Mouse (Mus musculus) c-Kit-negative CD71-positive TER-119-positive erythroid progenitor cells, embryonic 14.5 days (primary cell): ENCODE results near the gene Misp.

ENCODE experiments used
- DNase-seq: peaks from one replicate; pipeline ENCODE4 v3.0.0-alpha.2; 2013; ENCODE audit warnings: low read depth, low spot score

The Misp gene

GRCm38 (mm10) chr10:79822372-79822771 is 1.6 kb downstream of the Misp start:
- DNase-seq, result no peak

- DNase-seq, result no peak
These were observed 2.2 kb downstream of the Misp start for GRCm38 (mm10) chr10:79823011-79823410.

- no peak for DNase-seq
These were observed 3.6 kb downstream of the Misp start for GRCm38 (mm10) chr10:79824413-79824812.

- no peak for DNase-seq
These were observed 10.8 kb downstream of the Misp start for GRCm38 (mm10) chr10:79831583-79831982.

GRCm38 (mm10) chr10:79832026-79832785 is 11.4 kb downstream of the Misp start:
- no peak for DNase-seq

- no peak for DNase-seq
These were observed 12.0 kb downstream of the Misp start for GRCm38 (mm10) chr10:79832786-79833181.

GRCm38 (mm10) chr10:79834769-79835398 is 14.1 kb downstream of the Misp start:
- DNase-seq, result peak; percentile 29

GRCm38 (mm10) chr10:79836918-79837317 is 16.1 kb downstream of the Misp start:
- no peak for DNase-seq

GRCm38 (mm10) chr10:79838151-79838550 is 17.4 kb downstream of the Misp start:
- no peak for DNase-seq

GRCm38 (mm10) chr10:79840091-79840490 is 19.3 kb downstream of the Misp start:
- no peak for DNase-seq

- no peak for DNase-seq
These were observed 20.1 kb downstream of the Misp start for GRCm38 (mm10) chr10:79840644-79841551.

GRCm38 (mm10) chr10:79842322-79842721 is 21.5 kb downstream of the Misp start:
- DNase-seq, result no peak

GRCm38 (mm10) chr10:79843476-79843875 is 22.7 kb downstream of the Misp start:
- no peak for DNase-seq

- no peak for DNase-seq
These were observed 25.8 kb downstream of the Misp start for GRCm38 (mm10) chr10:79846553-79846952.

GRCm38 (mm10) chr10:79849941-79850628 is 29.3 kb downstream of the Misp start:
- no peak for DNase-seq

- DNase-seq, result no peak
These were observed 30.9 kb downstream of the Misp start for GRCm38 (mm10) chr10:79851653-79852052.

- no peak for DNase-seq
These were observed 31.5 kb downstream of the Misp start for GRCm38 (mm10) chr10:79852107-79852789.

GRCm38 (mm10) chr10:79852827-79853226 is 32.0 kb downstream of the Misp start:
- DNase-seq, result no peak

- DNase-seq, result peak; percentile 26
These were observed 32.6 kb downstream of the Misp start for GRCm38 (mm10) chr10:79853392-79853791.

GRCm38 (mm10) chr10:79853860-79854795 is 33.3 kb downstream of the Misp start, which contains the start of gene Ptbp1:
Ptbp1 (plus strand) TSS chr10:79854427.
- DNase-seq, result peak; percentile 100
